Mouse (Mus musculus): Measurements from ENCODE around the gene Nsmce1. TPM values are rescaled to one million over a fixed set of nuclear protein-coding genes. Genes with fewer than 3 reads are reported as not detected.

Gene Nsmce1
- total RNA-seq (2021) = 10 to 100 TPM in 1 of 2 experiments, 1 to 10 TPM in 1; 8.6 to 10.8 TPM
- long read RNA-seq, experiment 1, transcript Nsmce1-201 (8 exons, 1,120 nt) = major isoform, 20 of 40 reads
- long read RNA-seq, experiment 1, partial matches to known transcripts = 13 of 40 reads
- long read RNA-seq, experiment 1, other reads (novel, unspliced or antisense) = 7 of 40 reads
- long read RNA-seq, experiment 2, transcript Nsmce1-201 (8 exons, 1,120 nt) = major isoform, 30 of 59 reads
- long read RNA-seq, experiment 2, partial matches to known transcripts = 16 of 59 reads
- long read RNA-seq, experiment 2, other reads (novel, unspliced or antisense) = 13 of 59 reads

- intact Hi-C loops (cut with DNase I) = loop anchor here (5.0 kb wide), 1 partner anchor 61 kb away; the partner anchor contains the start of gene Il4ra
- DNase-seq = peak; percentile 90 to 92
Measured at GRCm38 (mm10) chr7:125490947-125491735, at the start of gene Nsmce1. Gene Nsmce1 (minus strand): TSS chr7:125491596.

DNA sequence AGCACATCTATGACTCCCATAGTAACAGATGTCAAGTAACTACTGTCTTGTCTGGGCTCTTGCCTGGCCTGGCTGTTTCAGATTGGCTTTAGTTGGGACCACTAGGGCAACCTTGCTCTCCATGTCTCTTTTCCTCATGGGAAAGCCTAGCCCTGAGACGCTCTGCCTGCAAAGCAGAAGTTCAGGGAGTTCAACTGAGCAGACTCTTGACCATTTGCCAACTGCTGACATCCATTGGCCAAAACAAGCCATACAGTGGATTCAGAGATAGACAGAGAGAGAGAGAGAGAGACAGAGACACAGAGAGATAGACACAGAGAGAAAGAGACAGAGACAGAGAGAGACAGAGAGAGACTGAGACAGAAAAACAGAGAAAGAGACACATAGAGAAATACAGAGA is 49.6 kb upstream of the Nsmce1 start:
- intact Hi-C loops (cut with DNase I) = no loop called here
- DNase-seq = no peak

GRCm38 (mm10) chr7:125539351-125539750 is 48.0 kb upstream of the Nsmce1 start:
- intact Hi-C loops (cut with DNase I) = no loop called here
- DNase-seq = no peak

DNA sequence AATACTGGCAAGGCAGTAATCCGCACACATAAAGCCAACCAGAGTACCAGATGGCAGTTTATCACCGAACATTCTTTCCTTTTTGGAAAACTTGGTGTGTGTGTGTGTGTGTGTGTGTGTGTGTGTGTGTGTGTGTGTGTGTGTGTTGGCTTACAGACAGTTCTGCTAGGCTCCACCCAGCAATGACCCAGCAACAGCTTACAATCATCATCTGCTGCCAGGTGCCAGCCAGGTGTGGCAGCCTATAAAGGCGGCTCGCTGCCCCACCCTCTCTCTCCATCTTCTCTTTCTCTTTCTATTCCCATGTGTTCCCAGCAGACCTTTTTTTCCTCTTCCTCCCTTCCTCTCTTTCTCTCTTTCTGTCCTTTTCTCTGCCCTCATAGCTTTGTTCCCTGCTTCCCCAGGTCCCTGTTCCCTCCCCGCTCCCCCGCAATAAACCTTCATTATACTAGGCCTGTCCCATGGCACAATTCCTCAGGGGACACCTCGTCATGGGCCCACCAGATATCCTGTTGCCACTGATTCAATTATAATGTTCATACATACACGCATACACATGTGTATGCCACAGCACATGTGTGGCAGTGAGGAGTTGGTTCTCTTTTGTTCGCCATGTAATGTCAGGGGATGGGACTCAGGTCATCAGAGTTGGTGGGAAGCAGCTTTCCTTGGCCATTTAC is 36.6 kb upstream of the Nsmce1 start:
- no peak for DNase-seq
- intact Hi-C loops (cut with DNase I) = no loop called here

DNA sequence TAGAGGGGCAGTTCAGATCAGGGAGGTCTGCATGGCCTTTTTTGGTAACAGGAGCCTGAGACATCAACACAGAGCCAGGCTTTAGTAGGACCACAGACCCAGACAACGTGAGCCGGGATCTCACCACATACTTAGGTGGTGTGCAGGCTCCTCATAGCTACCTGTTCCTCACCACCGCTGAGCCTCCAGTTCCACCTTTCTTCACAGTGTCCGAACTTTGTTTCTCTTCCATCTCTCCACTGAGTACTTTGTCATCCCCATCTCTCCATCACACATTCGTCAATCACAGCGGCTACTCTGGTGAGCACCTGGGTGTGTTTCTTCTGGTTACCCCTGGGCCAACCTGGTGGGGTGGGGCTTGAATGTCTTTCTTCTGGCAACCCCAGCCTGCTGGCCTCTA is 35.8 kb upstream of the Nsmce1 start:
- intact Hi-C loops (cut with DNase I) = no loop called here

GRCm38 (mm10) chr7:125523051-125523450 is 31.7 kb upstream of the Nsmce1 start:
- intact Hi-C loops (cut with DNase I) = no loop called here
- DNase-seq = no peak

More for the DNA sequence above, 35.8 kb upstream of the Nsmce1 start:
- DNase-seq = no peak

DNA sequence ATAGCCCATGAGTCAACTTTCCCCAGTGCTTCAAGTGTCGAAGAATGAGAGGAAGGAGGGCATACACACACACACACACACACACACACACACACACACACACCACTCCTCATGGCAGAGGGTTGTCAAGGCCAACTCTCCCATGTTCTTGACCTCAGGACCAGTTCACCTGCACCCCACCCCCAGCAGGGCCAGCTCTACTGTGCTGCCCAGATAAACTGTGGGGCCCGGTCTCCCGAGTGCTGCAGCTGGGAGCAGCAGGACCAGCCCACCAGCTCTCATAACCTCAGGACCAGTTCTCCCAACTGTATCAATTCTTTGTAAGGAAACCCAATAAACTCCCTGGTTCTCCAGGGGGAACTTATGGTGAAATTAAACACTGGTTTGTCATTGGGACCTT is 28.3 kb upstream of the Nsmce1 start:
- no peak for DNase-seq
- intact Hi-C loops (cut with DNase I) = no loop called here

GRCm38 (mm10) chr7:125517470-125517869 is 26.1 kb upstream of the Nsmce1 start:
- intact Hi-C loops (cut with DNase I) = no loop called here
- no peak for DNase-seq

DNA sequence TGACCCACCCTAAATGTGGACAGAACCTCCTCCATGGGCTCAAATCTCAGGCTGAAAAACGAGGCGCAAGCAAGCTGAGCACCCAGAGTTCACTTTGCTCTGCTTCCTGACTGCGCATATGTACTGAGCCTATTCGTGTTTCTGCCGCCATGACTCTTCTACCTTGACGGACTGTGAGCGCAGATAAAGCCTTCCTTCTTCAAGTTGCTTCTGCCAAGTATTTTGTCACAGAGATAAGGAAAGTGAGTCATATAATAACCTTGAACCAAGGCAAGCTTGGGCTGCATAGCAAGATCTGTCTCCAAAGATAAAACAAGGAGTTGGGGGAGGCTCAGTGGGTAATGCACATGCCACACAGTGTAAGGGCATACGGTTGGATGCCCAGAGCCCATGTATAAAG is 25.3 kb upstream of the Nsmce1 start:
- no peak for DNase-seq
- intact Hi-C loops (cut with DNase I) = no loop called here

GRCm38 (mm10) chr7:125515081-125515853 is 23.9 kb upstream of the Nsmce1 start:
- DNase-seq = no peak
- intact Hi-C loops (cut with DNase I) = no loop called here

DNA sequence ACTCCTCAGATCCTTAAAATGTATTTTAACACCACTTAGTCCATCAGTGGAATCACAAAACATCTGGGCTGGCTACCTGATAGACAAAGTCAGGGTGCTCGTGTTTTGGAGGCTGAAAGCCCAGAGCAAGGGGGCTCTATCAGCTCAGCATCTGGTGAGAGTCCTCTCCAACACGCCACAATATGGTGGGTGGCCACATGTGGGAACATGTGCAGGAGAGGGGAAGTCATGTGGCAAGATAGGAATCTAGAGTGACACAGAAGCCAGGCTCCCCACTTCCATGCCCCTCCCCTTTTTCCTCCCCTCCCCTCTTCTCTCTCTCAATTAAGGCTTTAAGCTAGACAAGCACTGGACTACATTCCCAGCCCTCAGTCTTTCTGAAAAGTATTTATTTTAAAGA is 20.5 kb upstream of the Nsmce1 start:
- no peak for DNase-seq
- intact Hi-C loops (cut with DNase I) = no loop called here

- DNase-seq = no peak
- intact Hi-C loops (cut with DNase I) = no loop called here
Measured at GRCm38 (mm10) chr7:125511432-125511831, 20.0 kb upstream of the Nsmce1 start.

- intact Hi-C loops (cut with DNase I) = no loop called here
- DNase-seq = no peak
Measured at GRCm38 (mm10) chr7:125507279-125507678, 15.9 kb upstream of the Nsmce1 start.

GRCm38 (mm10) chr7:125505568-125505967 is 14.2 kb upstream of the Nsmce1 start:
- DNase-seq = no peak
- intact Hi-C loops (cut with DNase I) = no loop called here

DNA sequence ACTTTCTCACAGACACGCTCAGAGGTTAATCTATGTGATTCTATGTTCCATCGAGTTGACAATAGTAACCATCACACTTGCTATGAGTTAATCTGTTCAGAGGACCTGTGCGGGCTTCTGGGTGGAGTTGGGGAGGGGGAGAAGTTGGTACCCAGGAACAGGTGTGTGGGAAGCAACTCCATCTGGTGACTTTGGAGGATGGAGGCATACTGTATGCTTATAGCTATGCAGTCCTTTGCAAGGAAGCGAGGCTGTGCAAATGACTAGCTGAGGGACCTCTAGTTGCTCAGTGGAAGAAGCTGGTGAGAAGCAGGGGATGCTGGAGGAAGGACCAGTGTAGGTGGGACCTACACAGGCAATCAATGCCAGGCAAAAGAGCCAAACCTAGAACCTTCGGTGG is 13.2 kb upstream of the Nsmce1 start:
- intact Hi-C loops (cut with DNase I) = no loop called here
- no peak for DNase-seq

DNA sequence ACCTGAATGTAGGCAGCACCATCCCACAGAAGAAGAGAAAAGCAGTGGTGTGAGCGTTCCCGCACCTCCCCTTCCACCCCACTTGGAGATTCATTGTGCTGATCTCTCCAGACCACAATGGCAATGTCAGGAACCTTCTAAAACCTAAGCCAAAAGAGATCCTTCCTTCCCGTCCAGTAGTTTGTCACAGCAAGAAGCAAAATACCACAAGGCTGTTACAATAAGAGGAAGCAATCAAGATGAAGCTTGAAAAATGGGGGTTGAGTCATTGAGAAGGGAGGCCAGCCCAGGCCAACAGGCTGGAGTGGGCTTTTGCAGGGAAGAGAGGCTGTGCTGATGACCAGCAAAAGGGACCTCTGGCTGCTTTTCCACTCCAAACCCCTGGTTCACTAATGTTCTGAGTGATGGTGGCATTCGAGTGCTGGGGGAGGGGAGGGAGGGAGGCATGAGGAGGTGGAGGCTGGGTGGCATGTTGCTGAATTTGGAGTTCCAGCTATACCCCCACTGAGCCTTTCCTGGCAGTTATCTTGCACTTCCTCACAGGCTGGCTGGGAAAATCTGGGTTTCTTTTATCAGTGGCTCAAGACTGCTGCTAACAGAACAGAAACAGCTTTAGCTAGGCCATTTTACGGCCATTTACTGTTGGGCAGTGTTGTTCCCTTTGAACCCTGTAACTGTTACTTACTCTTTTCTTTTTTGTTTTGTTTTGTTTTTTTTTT is 12.1 kb upstream of the Nsmce1 start:
- no peak for DNase-seq
- intact Hi-C loops (cut with DNase I) = no loop called here

DNA sequence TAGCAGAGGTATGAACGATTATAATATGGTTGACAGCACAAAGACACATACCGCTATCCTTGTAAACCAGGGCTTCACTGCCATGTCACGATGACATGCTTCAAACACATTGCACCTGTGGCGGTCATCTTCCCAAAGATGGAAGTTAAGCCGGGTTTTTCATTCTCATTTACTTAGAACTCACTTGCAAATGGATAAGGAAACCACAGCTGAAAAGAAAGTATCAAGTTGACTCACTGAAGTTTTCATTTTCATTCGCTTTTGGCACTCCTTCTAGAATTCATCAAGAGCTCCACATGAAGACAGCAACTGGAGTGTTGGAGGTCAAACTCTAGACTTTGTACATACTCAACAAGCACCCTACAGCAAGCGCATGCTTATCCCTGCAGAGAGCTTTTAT is 9.5 kb upstream of the Nsmce1 start:
- intact Hi-C loops (cut with DNase I) = no loop called here
- DNase-seq = no peak

DNA sequence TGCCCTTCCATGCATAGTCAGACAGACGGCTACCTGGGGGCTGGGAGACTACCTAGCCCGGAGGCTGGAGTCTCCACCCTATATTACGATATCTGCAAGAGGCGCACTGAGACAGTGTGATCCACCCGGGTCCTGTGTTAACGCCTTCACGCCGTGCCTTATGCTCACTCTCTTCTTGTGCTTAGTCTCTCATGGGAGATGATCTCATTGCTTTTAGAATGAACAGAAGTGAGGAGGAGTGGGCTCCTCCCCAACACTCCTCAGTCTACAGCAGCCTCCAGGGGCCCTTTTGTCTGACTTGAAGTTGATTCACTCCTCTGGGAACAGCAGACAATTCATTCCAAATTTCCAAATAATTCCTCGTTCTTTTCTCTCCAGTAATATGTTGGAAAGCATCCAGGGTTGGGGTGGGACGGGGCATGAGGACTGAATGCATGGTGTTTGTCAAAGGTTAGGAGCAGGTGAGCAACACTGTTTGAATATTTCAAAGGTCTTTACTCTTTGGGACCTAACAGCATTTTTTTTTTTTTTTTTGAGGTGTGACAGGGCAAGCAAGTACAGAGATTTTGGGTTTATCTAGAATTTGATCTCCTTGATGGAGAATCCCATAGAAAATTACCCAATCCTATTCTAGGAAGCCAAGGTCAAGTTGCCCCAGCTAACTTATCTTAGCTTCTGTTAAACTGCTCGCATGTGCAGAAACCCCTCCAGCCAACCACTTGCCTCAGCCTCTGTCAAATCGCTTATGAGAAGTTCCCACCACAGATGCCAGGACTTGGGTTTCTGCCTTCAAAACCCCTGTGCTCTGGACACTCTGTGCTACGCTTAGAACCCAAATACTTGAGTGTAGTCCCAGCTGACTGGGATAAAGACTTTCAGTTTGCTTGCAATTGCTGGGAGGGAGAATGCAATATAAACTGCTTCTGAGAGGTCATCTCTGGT is 8.8 kb upstream of the Nsmce1 start:
- intact Hi-C loops (cut with DNase I) = no loop called here
- DNase-seq = peak in 1 of 2 experiments; percentile 43
